Mouse (Mus musculus) layer of hippocampus, postnatal 25 days (tissue): ENCODE measurements around the gene Syndig1. TPM values are rescaled to one million over a fixed set of nuclear protein-coding genes. Genes with fewer than 3 reads are reported as not detected.

Source experiments
- total RNA-seq, 2 experiments: library from RNA; stranded (reverse); gene quantifications; 2 replicates each; pipeline ENCODE4 v1.2.3; 2021

Gene Syndig1
- total RNA-seq, 2 experiments from 2014 or later, result 40.4 to 42.1 TPM

Other genes starting within 250 kb of the Syndig1 start
- gene C530025M09Rik, start 2.0 kb downstream of the Syndig1 start, total RNA-seq, result under 1 TPM; 0.42 to 0.56 TPM